Mouse (Mus musculus): ENCODE measurements at regions not wholly inside any gene's neighbourhood (a gene's known extent, or its start where the extent isn't known, plus 50 kb on each side); places are given as distances from the start of the nearest gene placed in this dataset.

- TF ChIP-seq POLR2A (IDR thresholded peaks at IDR 0.05; ENCODE audit: low read depth, low read length): no peak
- no peak for TF ChIP-seq EP300 (IDR thresholded peaks at IDR 0.05; ENCODE audit: low read length)
- TF ChIP-seq E2F4 (IDR thresholded peaks at IDR 0.05; ENCODE audit: insufficient replicate concordance, low read depth, low read length): no peak
Observed at GRCm38 (mm10) chr4:87668314-87668713, 364.9 kb downstream of the Mllt3 start.
